8 mouse cellular contexts compared by ENCODE assay signal in genomic region chr3:58168522-58169185, GRCm38 (mm10).
DNase-seq lines count a peak whose midpoint lies in the region; ATAC-seq and TF ChIP-seq lines count a peak whose summit lies in the region.

No protein-coding gene starts in this region.

- no peaks in the 10 kb centered on the region for H3K27me3 ChIP-seq in intestine, embryonic 14.5 days (replicated peaks; ENCODE audit: control insufficient read depth, insufficient read depth, low read length)
- no peaks in the 10 kb centered on the region for H3K27me3 ChIP-seq in intestine, embryonic 15.5 days (replicated peaks)
- H3K27me3 ChIP-seq in midbrain, embryonic 10.5 days (ENCODE audit: low read depth, poor library complexity, severe bottlenecking), result no peaks in the 10 kb centered on the region

- H3K4me2 ChIP-seq in intestine, embryonic 14.5 days (ENCODE audit: low read length), result no peak overlapping the region
- H3K4me2 ChIP-seq in intestine, embryonic 15.5 days (replicated peaks), result no peak overlapping the region

- 47% methylated on average over 14 of the region's 14 CpGs for WGBS in intestine, embryonic 14.5 days
- WGBS in intestine, embryonic 15.5 days, result 48% methylated on average over 14 of the region's 14 CpGs
- WGBS in midbrain, embryonic 10.5 days, result 54% methylated on average over 14 of the region's 14 CpGs

- H3K9ac ChIP-seq in intestine, embryonic 14.5 days (ENCODE audit: low read length), result no peak overlapping the region
- no peak overlapping the region for H3K9ac ChIP-seq in intestine, embryonic 15.5 days

- intact Hi-C loops in gastrocnemius, adult 2 months (cut with DNase I), result no loop called here

- H3K9me3 ChIP-seq in intestine, embryonic 14.5 days (ENCODE audit: control insufficient read depth, low read length), result no peaks in the 10 kb centered on the region
- no peaks in the 10 kb centered on the region for H3K9me3 ChIP-seq in intestine, embryonic 15.5 days
- H3K9me3 ChIP-seq in midbrain, embryonic 10.5 days (replicated peaks), result no peaks in the 10 kb centered on the region

- TF ChIP-seq CTCF in gastrocnemius, adult 2 months (IDR thresholded peaks at IDR 0.05), result no peak

- ATAC-seq in intestine, embryonic 14.5 days (replicated peaks; ENCODE audit: low FRiP score, low TSS enrichment, low read depth), result no peak
- no peak for ATAC-seq in intestine, embryonic 15.5 days

- no peak overlapping the region for H3K4me3 ChIP-seq in intestine, embryonic 14.5 days (ENCODE audit: low read depth, low read length)
- H3K4me3 ChIP-seq in intestine, embryonic 15.5 days (replicated peaks), result no peak overlapping the region
- H3K4me3 ChIP-seq in gastrocnemius, adult 2 months, result peak overlapping the region; percentile 2; the same call in 1 of the 2 replicates
- no peak overlapping the region for H3K4me3 ChIP-seq in midbrain, embryonic 10.5 days

- DNase-seq in intestine, embryonic 14.5 days (ENCODE audit: low spot score), result peak; percentile 35
- peak; percentile 42 for DNase-seq in adrenal gland, postnatal 25 days
- peak; percentile 39 for DNase-seq in gastrocnemius, adult 2 months
- DNase-seq in layer of hippocampus, adult 11-12 months (ENCODE audit: low spot score), result peak; percentile 40
- peak; percentile 23 for DNase-seq in midbrain, embryonic 10.5 days (ENCODE audit: low spot score)
- DNase-seq in spleen, adult 18-20 months, result no peak
- DNase-seq in T-cell, adult 2 months (ENCODE audit: low spot score), result no peak

- H3K27ac ChIP-seq in intestine, embryonic 14.5 days (ENCODE audit: low read depth), result no peak overlapping the region
- H3K27ac ChIP-seq in intestine, embryonic 15.5 days, result no peak overlapping the region
- peak overlapping the region; percentile 25; the same call in 1 of the 2 replicates for H3K27ac ChIP-seq in gastrocnemius, adult 2 months
- H3K27ac ChIP-seq in midbrain, embryonic 10.5 days (replicated peaks), result no peak overlapping the region; the same call in 1 of the 2 replicates

- peaks cover 10% of the 10 kb centered on the region; the same call in 1 of the 2 replicates for H3K4me1 ChIP-seq in intestine, embryonic 14.5 days (replicated peaks; ENCODE audit: control insufficient read depth, insufficient read depth, low read length)
- no peaks in the 10 kb centered on the region for H3K4me1 ChIP-seq in intestine, embryonic 15.5 days (replicated peaks)
- H3K4me1 ChIP-seq in midbrain, embryonic 10.5 days, result peaks cover 24% of the 10 kb centered on the region

- no peaks in the 10 kb centered on the region for H3K36me3 ChIP-seq in intestine, embryonic 14.5 days (ENCODE audit: control insufficient read depth, insufficient read depth, low read length)
- no peaks in the 10 kb centered on the region for H3K36me3 ChIP-seq in intestine, embryonic 15.5 days
- H3K36me3 ChIP-seq in midbrain, embryonic 10.5 days, result no peaks in the 10 kb centered on the region

Comparison
In these comparisons a context has a peak if more than half of its experiments do, and no peak if none do; other contexts are left out.
1. DNase-seq: peak in intestine, embryonic 14.5 days (single experiment), adrenal gland, postnatal 25 days (single experiment), gastrocnemius, adult 2 months (single experiment), layer of hippocampus, adult 11-12 months (single experiment) and midbrain, embryonic 10.5 days (single experiment); none in spleen, adult 18-20 months (0 of 2) and T-cell, adult 2 months (single experiment).